Mouse (Mus musculus): ENCODE results near the gene Arhgap11a. TPM values are rescaled to one million over a fixed set of nuclear protein-coding genes. Genes with fewer than 3 reads are reported as not detected.

The Arhgap11a gene
- polyA plus RNA-seq, 1 experiment, result 2.0 TPM

DNA sequence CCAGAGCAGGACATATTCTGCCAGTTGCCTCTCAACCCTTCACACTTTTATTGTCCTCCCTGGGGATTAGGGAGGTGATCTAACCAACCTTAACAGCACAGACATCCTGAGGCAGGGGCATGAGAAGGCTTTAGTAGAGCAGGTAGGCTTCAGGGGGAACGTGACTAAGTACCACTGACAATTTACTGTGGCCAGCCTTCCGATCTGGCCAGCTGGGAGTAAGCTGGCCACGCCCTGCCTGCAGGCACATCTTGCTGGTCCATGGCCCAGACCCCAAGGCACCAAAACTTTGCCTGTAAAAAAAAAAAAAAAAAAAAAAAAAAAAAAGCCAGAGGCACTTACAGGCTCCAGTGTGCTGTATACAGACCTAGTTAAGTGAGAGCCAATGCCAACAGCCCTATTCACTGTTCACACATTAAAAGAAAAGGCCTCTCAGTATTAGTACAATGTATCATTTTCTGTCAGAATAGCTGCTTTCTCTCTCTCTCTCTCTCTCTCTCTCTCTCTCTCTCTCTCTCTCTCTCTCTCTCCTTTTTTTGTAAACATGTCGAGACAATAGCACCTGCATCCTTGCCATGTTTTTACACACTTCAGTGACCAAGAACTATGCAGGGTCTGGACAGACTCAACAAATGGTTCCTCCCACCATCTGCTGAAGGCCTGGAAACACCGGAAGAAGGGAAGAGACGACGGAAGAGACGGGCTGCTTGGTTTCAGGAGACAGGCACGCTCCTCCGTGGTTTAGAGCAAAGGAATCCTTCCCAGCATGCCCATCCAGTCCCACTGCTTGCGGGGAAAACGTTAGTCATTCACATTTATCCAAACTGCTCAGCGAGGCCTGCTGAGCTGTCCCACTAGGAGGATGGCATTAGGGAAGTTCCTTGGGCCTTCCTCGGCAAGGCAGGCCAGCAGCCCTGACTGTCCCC is 30.5 kb downstream of the Arhgap11a start:
- Histone ChIP-seq H3K4me3 (ENCODE audit: extremely low read depth, insufficient read depth, insufficient read length) (no peak overlapping the region), H3K36me3 (ENCODE audit: control insufficient read depth, insufficient read depth, low read length) (no peaks in the 10 kb centered on the region), H3K27ac (ENCODE audit: insufficient read depth, low read length) (no peak overlapping the region), H3K27me3 (ENCODE audit: control insufficient read depth, insufficient read depth, low read length) (no peaks in the 10 kb centered on the region), H3K4me1 (ENCODE audit: control insufficient read depth, insufficient read depth, insufficient read length) (no peaks in the 10 kb centered on the region)
- TF ChIP-seq POLR2A (IDR thresholded peaks at IDR 0.05; ENCODE audit: low read depth, low read length), result no peak
- TF ChIP-seq CTCF (IDR thresholded peaks at IDR 0.05; ENCODE audit: extremely low read depth, insufficient read depth, insufficient read length, insufficient replicate concordance), result no peak
- 89% methylated on average over 14 of the region's 14 CpGs for WGBS
- DNase-seq (ENCODE audit: low read depth in 1 of 2, low spot score in 2 of 2), result no peak

- peak in 1 of 2 experiments; percentile 25 for DNase-seq (ENCODE audit: low read depth in 1 of 2, low spot score in 2 of 2)
- Histone ChIP-seq H3K27ac (ENCODE audit: insufficient read depth, low read length) (no peak overlapping the region), H3K4me1 (ENCODE audit: control insufficient read depth, insufficient read depth, insufficient read length) (no peaks in the 10 kb centered on the region), H3K36me3 (ENCODE audit: control insufficient read depth, insufficient read depth, low read length) (no peaks in the 10 kb centered on the region), H3K27me3 (ENCODE audit: control insufficient read depth, insufficient read depth, low read length) (no peaks in the 10 kb centered on the region), H3K4me3 (ENCODE audit: extremely low read depth, insufficient read depth, insufficient read length) (no peak overlapping the region)
- WGBS, result 25% methylated on average over 9 of the region's 9 CpGs
- peak; percentile 25; the same call in 1 of the 2 replicates for TF ChIP-seq CTCF (IDR thresholded peaks at IDR 0.05; ENCODE audit: extremely low read depth, insufficient read depth, insufficient read length, insufficient replicate concordance)
- TF ChIP-seq POLR2A (IDR thresholded peaks at IDR 0.05; ENCODE audit: low read depth, low read length), result no peak
These were observed 40.8 kb downstream of the Arhgap11a start for GRCm38 (mm10) chr2:113807640-113808039.

DNA sequence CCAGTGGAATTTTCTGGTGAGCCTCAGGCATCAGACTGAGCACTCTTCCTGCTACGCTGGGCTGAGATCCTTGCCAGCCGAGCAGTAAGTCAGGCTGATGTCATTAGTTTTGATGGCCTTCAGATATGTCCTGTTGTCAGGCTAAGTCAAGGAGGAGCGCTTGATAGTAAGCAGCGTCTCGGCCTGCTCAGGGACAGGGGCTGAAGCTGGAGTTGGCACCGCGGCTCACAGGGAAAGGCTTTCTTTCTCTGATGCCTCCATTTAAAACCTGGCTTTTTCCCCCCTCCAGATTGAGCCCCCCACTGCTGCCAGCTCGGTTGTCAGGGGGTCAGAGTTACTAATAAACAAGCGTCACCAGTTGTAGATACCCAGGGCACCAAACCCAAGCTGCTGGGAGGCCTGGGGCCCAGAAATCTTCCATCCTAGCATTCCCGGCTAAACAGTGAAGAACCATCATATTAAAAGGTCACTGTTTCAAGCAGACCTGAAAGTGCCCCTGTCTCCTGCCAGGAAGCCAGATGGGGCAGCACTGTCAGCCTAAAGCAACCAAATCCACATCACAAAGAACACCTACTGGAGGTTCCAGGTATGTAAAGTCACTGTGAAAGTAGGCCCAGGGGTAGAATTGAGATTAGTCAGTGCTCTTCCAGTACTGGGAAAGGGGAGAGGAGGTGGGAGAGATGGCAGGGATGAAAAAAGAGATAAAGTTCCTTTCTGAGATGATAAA is 41.4 kb downstream of the Arhgap11a start:
- no peak overlapping the region for H3K4me3 ChIP-seq (ENCODE audit: extremely low read depth, insufficient read depth, insufficient read length)
- no peak for DNase-seq (ENCODE audit: low read depth in 1 of 2, low spot score in 2 of 2)
- no peak overlapping the region for H3K27ac ChIP-seq (ENCODE audit: insufficient read depth, low read length)
- 84% methylated on average over 10 of the region's 10 CpGs for WGBS
- TF ChIP-seq CTCF (IDR thresholded peaks at IDR 0.05; ENCODE audit: extremely low read depth, insufficient read depth, insufficient read length, insufficient replicate concordance), result no peak
- TF ChIP-seq POLR2A (IDR thresholded peaks at IDR 0.05; ENCODE audit: low read depth, low read length), result no peak
- H3K27me3 ChIP-seq (ENCODE audit: control insufficient read depth, insufficient read depth, low read length), result no peaks in the 10 kb centered on the region
- H3K4me1 ChIP-seq (ENCODE audit: control insufficient read depth, insufficient read depth, insufficient read length), result no peaks in the 10 kb centered on the region
- H3K36me3 ChIP-seq (ENCODE audit: control insufficient read depth, insufficient read depth, low read length), result no peaks in the 10 kb centered on the region

DNA sequence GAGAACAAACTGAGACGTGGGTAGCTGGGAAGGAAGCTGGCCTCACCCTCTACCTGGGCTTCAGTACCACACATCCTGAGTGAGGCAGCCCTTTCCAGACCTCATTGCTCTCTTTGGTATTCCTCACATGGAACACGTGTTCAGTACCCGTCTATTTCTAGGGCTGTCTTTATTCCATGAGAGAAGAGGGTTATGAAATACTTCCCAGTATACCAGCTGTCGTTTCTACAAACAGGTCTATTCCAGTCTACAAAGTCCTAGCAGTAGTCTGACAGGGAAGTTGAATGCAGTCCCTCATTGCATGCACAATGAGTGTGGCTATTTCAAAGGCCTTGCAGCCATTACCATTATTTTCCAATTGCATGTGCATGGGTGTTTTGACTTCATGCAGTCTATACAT is 42.7 kb downstream of the Arhgap11a start:
- no peaks in the 10 kb centered on the region for H3K36me3 ChIP-seq (ENCODE audit: control insufficient read depth, insufficient read depth, low read length)
- 69% methylated on average over 4 of the region's 4 CpGs for WGBS
- no peak overlapping the region for H3K4me3 ChIP-seq (ENCODE audit: extremely low read depth, insufficient read depth, insufficient read length)
- H3K4me1 ChIP-seq (ENCODE audit: control insufficient read depth, insufficient read depth, insufficient read length), result no peaks in the 10 kb centered on the region
- no peak for TF ChIP-seq CTCF (IDR thresholded peaks at IDR 0.05; ENCODE audit: extremely low read depth, insufficient read depth, insufficient read length, insufficient replicate concordance)
- TF ChIP-seq POLR2A (IDR thresholded peaks at IDR 0.05; ENCODE audit: low read depth, low read length), result no peak
- H3K27me3 ChIP-seq (ENCODE audit: control insufficient read depth, insufficient read depth, low read length), result no peaks in the 10 kb centered on the region
- no peak for DNase-seq (ENCODE audit: low read depth in 1 of 2, low spot score in 2 of 2)
- no peak overlapping the region for H3K27ac ChIP-seq (ENCODE audit: insufficient read depth, low read length)

DNA sequence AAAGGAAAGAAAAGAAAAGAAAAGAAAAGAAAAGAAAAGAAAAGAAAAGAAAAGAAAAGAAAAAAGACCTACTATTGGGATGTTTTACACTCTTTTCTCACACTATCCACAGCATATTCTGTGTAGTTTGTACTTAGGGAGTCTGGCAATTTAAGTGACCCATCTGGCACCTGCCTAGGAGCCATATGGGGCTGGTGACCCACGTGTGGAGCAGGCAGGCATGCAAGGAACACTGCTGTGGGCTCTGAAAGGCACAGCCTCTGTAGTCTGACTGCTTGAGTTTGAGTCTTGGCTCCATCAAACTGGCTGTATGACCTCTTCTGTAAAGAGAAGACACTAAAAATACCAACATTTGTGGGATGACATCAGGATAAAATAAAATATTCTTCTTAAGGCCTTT is 44.7 kb downstream of the Arhgap11a start:
- TF ChIP-seq CTCF (IDR thresholded peaks at IDR 0.05; ENCODE audit: extremely low read depth, insufficient read depth, insufficient read length, insufficient replicate concordance) (no peak), POLR2A (IDR thresholded peaks at IDR 0.05; ENCODE audit: low read depth, low read length) (no peak)
- H3K4me3 ChIP-seq (ENCODE audit: extremely low read depth, insufficient read depth, insufficient read length), result no peak overlapping the region
- no peaks in the 10 kb centered on the region for H3K36me3 ChIP-seq (ENCODE audit: control insufficient read depth, insufficient read depth, low read length)
- H3K4me1 ChIP-seq (ENCODE audit: control insufficient read depth, insufficient read depth, insufficient read length), result no peaks in the 10 kb centered on the region
- no peak overlapping the region for H3K27ac ChIP-seq (ENCODE audit: insufficient read depth, low read length)
- no peaks in the 10 kb centered on the region for H3K27me3 ChIP-seq (ENCODE audit: control insufficient read depth, insufficient read depth, low read length)
- DNase-seq (ENCODE audit: low read depth in 1 of 2, low spot score in 2 of 2), result no peak
- WGBS, result 43% methylated on average over 1 of the region's 1 CpGs

DNA sequence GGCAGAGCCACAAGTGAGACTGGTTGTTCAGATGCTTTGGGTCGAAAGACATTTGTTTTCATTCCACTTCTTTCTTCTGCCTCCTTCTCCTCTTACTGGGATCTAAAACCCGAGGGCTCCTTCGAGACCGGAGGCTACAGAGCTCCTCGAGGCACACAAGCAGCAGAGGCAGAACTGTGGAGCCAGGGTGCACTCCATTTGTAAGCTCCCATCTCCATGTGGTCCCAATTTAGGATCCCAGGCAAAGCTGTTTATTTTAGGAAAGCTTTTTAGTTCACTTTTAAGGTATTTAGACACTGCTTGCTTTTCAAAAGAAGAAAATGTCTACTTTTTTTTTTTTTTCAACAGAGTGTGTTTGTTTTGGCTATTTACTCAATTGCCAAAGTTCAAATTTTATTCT is 47.6 kb downstream of the Arhgap11a start:
- 79% methylated on average over 5 of the region's 5 CpGs for WGBS
- H3K4me3 ChIP-seq (ENCODE audit: extremely low read depth, insufficient read depth, insufficient read length), result no peak overlapping the region
- TF ChIP-seq CTCF (IDR thresholded peaks at IDR 0.05; ENCODE audit: extremely low read depth, insufficient read depth, insufficient read length, insufficient replicate concordance) (no peak), POLR2A (IDR thresholded peaks at IDR 0.05; ENCODE audit: low read depth, low read length) (no peak)

More for the DNA sequence above, 47.6 kb downstream of the Arhgap11a start:
- Histone ChIP-seq H3K36me3 (ENCODE audit: control insufficient read depth, insufficient read depth, low read length) (no peaks in the 10 kb centered on the region), H3K27ac (ENCODE audit: insufficient read depth, low read length) (no peak overlapping the region), H3K4me1 (ENCODE audit: control insufficient read depth, insufficient read depth, insufficient read length) (no peaks in the 10 kb centered on the region), H3K27me3 (ENCODE audit: control insufficient read depth, insufficient read depth, low read length) (no peaks in the 10 kb centered on the region)
- no peak for DNase-seq (ENCODE audit: low read depth in 1 of 2, low spot score in 2 of 2)
